ENCODE assay signal across 22 mouse cellular contexts in genomic region chr2:161150004-161150842, GRCm38 (mm10). TPM values are rescaled to one million over a fixed set of nuclear protein-coding genes. Genes with fewer than 3 reads are reported as not detected.
DNase-seq lines count a peak whose midpoint lies in the region; ATAC-seq and TF ChIP-seq lines count a peak whose summit lies in the region.
"Had no signal": no experiment of that assay in that cellular context is flagged by ENCODE, and none has a peak within 500 bp of the region (broad histone marks: within the 10 kb centered on the region; RNA-seq: fewer than 3 reads in every experiment).

No protein-coding gene starts in this region.

- no peaks in the 10 kb centered on the region for H3K36me3 ChIP-seq in hindbrain, postnatal 0 days (ENCODE audit: insufficient read depth, low read length)
- H3K36me3 ChIP-seq in neural tube, embryonic 15.5 days: no peaks in the 10 kb centered on the region
- H3K36me3 ChIP-seq: embryonic facial prominence, embryonic 12.5 days; G1E; liver, embryonic 13.5 days had no signal

- peak overlapping the region; percentile 56; the same call in 1 of the 2 replicates for H3K27ac ChIP-seq in hindbrain, postnatal 0 days
- H3K27ac ChIP-seq in neural tube, embryonic 15.5 days (replicated peaks): peak overlapping the region; percentile 74
- H3K27ac ChIP-seq: embryonic facial prominence, embryonic 12.5 days; left cerebral cortex, adult 2 months; liver, embryonic 13.5 days had no signal

- H3K4me2 ChIP-seq in hindbrain, postnatal 0 days (ENCODE audit: low read depth, low read length): no peak overlapping the region
- no peak overlapping the region for H3K4me2 ChIP-seq in neural tube, embryonic 15.5 days
- H3K4me2 ChIP-seq: embryonic facial prominence, embryonic 12.5 days; liver, embryonic 13.5 days; lung, embryonic 14.5 days had no signal

- no peaks in the 10 kb centered on the region for H3K9me3 ChIP-seq in hindbrain, postnatal 0 days (ENCODE audit: low read length)
- H3K9me3 ChIP-seq in neural tube, embryonic 15.5 days (replicated peaks): no peaks in the 10 kb centered on the region
- H3K9me3 ChIP-seq: embryonic facial prominence, embryonic 12.5 days; liver, embryonic 13.5 days had no signal

- WGBS in hindbrain, postnatal 0 days: 49% methylated on average over 7 of the region's 7 CpGs
- 38% methylated on average over 7 of the region's 7 CpGs for WGBS in neural tube, embryonic 15.5 days

- H3K9ac ChIP-seq in hindbrain, postnatal 0 days (replicated peaks; ENCODE audit: low read length): no peak overlapping the region
- no peak overlapping the region for H3K9ac ChIP-seq in neural tube, embryonic 15.5 days (replicated peaks)
- H3K9ac ChIP-seq: embryonic facial prominence, embryonic 12.5 days; liver, embryonic 13.5 days; lung, embryonic 14.5 days had no signal

- no peaks in the 10 kb centered on the region for H3K27me3 ChIP-seq in hindbrain, postnatal 0 days (ENCODE audit: insufficient read depth, low read length)
- H3K27me3 ChIP-seq in neural tube, embryonic 15.5 days (replicated peaks): no peaks in the 10 kb centered on the region
- H3K27me3 ChIP-seq: embryonic facial prominence, embryonic 12.5 days; liver, embryonic 13.5 days had no signal

- no peaks in the 10 kb centered on the region for H3K4me1 ChIP-seq in hindbrain, postnatal 0 days (ENCODE audit: insufficient read depth, low read length)
- peaks cover 21% of the 10 kb centered on the region for H3K4me1 ChIP-seq in neural tube, embryonic 15.5 days
- H3K4me1 ChIP-seq: embryonic facial prominence, embryonic 12.5 days; liver, embryonic 13.5 days had no signal

- peak; percentile 36 for DNase-seq in heart, adult 11 months
- no peak for DNase-seq in heart, postnatal 4 days
- DNase-seq in retina, postnatal 1 day: peak; percentile 77
- DNase-seq in retina, embryonic 14.5 days (ENCODE audit: low spot score): no peak
- DNase-seq in hindbrain, postnatal 0 days (ENCODE audit: low spot score): peak; percentile 21
- DNase-seq in cerebellum, postnatal 14 days: no peak
- DNase-seq: adrenal gland, postnatal 25 days; cerebellum, adult 18-20 months; gastrocnemius, postnatal 36 days; kidney, adult 9 months; kidney, postnatal 25 days; liver, embryonic 13.5 days; lung, embryonic 14.5 days; lung, postnatal 36 days; thymus, postnatal 14 days had no signal

- TF ChIP-seq CTCF in hindbrain, postnatal 0 days (IDR thresholded peaks at IDR 0.05; ENCODE audit: low read depth): no peak

- H3K4me3 ChIP-seq in hindbrain, postnatal 0 days (ENCODE audit: low read length): no peak overlapping the region
- no peak overlapping the region for H3K4me3 ChIP-seq in neural tube, embryonic 15.5 days (replicated peaks)
- H3K4me3 ChIP-seq: embryonic facial prominence, embryonic 12.5 days; erythroblast, embryonic 14.5 days; left cerebral cortex, adult 2 months; liver, embryonic 13.5 days had no signal

- no peak for ATAC-seq in hindbrain, postnatal 0 days
- ATAC-seq in neural tube, embryonic 15.5 days (ENCODE audit: low FRiP score): no peak
- no peak for ATAC-seq in frontal cortex, adult (ENCODE audit: low TSS enrichment)
- ATAC-seq: activated CD4-positive, CD25-positive, alpha-beta regulatory T cell, adult 4 months had no signal

RNA-seq across cellular contexts. Expression of gene Chd6, which starts 41.3 kb away (rescaled TPM):
- total RNA-seq in heart, postnatal 4 days (2021): 10 to 100 TPM; 58.2 to 59.6 TPM
- 46.1 and 74.0 TPM in 2 replicates for total RNA-seq in hindbrain, postnatal 0 days (2014; rRNA removed)
- polyA plus RNA-seq in hindbrain, postnatal 0 days (2015; fragmentation: Nextera tagmentation; extraction: Ambion mirVana): 26.7 and 29.2 TPM in 2 replicates
- 31.1 and 32.1 TPM in 2 replicates for polyA plus RNA-seq in neural tube, embryonic 15.5 days (2015; fragmentation: Nextera tagmentation; extraction: Ambion mirVana)

Comparison
In these comparisons a context has a peak if more than half of its experiments do, and no peak if none do; other contexts are left out.
1. DNase-seq: peak in heart, adult 11 months (single experiment), retina, postnatal 1 day (single experiment) and hindbrain, postnatal 0 days (single experiment); none in heart, postnatal 4 days (single experiment), retina, embryonic 14.5 days (single experiment) and cerebellum, postnatal 14 days (0 of 2).